Mouse (Mus musculus) ES-CJ7 (cell line): ENCODE measurements at regions not wholly inside any gene's neighbourhood (a gene's known extent, or its start where the extent isn't known, plus 50 kb on each side); places are given as distances from the start of the nearest gene placed in this dataset.
A peak's percentile ranks its signal among the peaks of the same experiment; 100 is the strongest.

Source experiments
- DNase-seq: peaks from one replicate; pipeline ENCODE4 v3.0.0; 2011; ENCODE audit warnings: low read depth, low spot score

GRCm38 (mm10) chr1:137141879-137142570, 181.8 kb upstream of the Nr5a2 start:
- DNase-seq = no peak

- no peak for DNase-seq
These were observed 181.1 kb upstream of the Nr5a2 start for GRCm38 (mm10) chr1:137141372-137141771.

GRCm38 (mm10) chr1:137136156-137136555, 175.9 kb upstream of the Nr5a2 start:
- no peak for DNase-seq

DNA sequence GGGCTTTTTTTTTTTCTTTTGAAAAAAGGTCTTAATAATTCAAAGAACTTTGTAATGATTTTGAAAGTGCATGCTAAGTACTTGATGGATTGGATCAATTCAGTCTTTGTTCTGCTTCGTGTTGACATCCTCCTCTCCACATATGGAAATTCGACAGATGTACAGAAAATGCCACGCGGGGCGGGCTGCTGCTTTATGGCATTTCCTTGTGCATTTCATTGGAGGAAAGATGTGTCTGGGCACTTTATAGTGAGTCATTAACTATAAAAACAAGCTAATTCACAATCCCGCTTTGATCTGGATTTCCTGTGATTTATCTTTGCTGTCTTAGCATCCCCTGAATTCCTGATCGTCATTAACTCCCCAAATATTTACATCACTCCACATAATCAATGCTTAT, 173.5 kb upstream of the Nr5a2 start:
- DNase-seq = no peak

DNA sequence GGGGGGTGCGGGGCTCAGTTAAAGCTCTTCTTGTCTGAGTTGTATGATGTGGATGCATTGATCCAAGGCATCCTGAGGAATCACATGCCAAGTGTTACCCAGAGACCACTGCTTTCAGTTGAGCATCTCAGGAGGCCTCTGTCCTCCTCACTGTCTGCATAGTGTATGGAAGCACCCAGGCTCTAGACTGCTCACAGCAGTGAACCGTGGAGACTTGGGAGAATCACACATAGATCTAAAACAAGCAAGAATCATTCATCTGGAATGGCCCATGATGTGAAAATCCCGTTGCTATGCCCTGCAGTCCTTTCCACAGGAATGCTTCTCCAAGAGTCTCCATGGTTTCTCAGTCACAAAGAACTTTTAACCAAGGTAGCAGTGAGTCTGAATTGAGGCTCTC, 170.0 kb upstream of the Nr5a2 start:
- no peak for DNase-seq

DNA sequence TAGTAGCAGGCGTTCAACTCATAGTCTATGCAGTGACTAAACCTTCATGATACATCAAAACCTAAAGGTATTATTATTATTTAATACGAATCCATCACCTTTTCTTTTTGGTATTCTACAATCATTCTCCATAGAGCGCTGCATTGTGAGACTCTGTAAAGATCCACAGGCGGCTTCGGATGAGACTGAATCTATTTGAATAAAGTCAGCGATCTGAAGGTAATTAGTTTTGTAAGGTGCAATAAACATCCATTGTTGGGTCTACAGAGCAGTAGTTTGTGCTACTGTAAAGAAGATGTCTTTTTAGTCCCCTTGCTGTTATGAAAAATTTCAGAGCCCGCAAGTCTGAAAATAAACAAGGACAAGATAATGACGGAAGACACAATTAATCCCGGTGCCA, 168.9 kb upstream of the Nr5a2 start:
- no peak for DNase-seq

- peak; percentile 73 for DNase-seq
These were observed 157.6 kb upstream of the Nr5a2 start for GRCm38 (mm10) chr1:137117866-137118265.

DNA sequence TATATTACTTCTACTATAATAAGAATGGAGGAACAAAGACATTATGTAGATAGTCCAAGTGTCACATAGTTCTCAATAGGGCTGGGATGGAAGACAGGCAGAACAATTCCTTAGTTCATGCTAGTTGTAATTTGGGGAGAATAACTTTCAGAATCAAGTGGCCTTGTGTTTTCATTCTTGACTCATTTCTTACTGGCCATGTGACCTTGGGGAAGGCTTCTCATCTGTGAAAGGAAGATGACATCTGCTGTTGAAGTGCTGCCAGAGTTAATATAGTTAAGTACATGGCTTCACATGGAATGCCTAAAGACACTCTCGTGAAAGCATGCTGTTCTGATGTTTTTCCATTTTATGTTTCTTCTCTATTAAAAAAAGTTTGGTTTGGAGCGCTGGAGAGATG, 146.2 kb upstream of the Nr5a2 start:
- no peak for DNase-seq

GRCm38 (mm10) chr1:137091762-137092161, 131.5 kb upstream of the Nr5a2 start:
- peak; percentile 32 for DNase-seq

DNA sequence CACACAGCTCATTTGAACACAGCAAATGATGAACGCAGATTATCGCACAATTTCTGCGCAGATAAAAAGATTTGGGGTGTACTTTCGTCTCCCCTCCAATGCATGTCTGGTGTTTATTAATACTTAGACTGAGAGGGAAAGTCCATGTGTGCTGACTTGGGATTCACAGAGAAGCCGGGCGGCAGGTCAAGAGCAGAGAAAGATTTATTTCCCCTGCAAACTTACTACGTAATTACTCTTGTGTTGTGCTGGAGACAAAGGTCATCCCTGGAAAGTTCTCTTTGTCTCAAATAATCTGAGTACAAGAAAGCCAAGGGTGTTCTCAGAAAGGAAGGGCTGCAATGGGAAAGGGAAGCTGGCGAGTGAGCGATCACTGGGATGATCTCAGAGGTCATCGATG, 127.9 kb upstream of the Nr5a2 start:
- peak; percentile 20 for DNase-seq

DNA sequence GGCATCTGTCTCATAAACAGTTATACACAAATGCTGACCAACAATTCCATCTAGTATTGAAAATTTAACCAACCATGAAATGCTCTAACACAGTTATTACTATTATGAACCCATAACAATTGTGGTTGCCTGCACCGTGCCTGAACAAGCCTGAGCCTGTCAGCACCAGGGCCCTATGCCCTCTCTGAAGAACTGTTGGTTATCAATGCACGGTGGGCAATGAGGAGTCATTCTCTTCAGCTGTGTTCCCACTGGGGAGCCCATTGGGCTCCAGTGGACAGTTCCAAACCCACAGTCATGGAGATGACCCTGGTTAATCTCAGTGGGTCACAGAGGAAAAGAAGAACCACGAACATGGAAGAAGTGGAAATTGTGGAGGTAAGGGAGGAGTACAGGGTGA, 126.5 kb upstream of the Nr5a2 start:
- DNase-seq = no peak

- DNase-seq = no peak
These were observed 123.3 kb upstream of the Nr5a2 start for GRCm38 (mm10) chr1:137083500-137083899.

- DNase-seq = no peak
These were observed 119.3 kb upstream of the Nr5a2 start for GRCm38 (mm10) chr1:137079401-137080003.

DNA sequence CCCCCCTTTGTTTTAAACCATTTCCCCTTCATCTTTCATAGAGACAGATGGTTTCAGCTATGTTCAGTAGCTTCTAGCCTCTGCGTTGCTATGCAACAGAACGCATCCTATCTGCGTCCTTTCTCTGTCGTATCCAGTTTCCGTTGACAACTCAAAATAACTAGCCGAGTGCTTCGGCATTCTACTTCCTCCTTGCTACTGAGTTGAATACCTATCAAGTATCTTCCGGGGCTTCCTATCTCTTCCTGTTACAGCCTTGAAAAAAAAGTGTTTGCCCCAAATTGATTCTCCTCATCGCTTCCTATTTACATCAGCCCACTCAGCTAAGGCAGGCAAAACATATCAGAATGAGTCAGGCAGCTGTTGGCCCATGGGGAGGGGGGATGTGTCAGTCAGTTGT, 114.5 kb upstream of the Nr5a2 start:
- DNase-seq = no peak

DNA sequence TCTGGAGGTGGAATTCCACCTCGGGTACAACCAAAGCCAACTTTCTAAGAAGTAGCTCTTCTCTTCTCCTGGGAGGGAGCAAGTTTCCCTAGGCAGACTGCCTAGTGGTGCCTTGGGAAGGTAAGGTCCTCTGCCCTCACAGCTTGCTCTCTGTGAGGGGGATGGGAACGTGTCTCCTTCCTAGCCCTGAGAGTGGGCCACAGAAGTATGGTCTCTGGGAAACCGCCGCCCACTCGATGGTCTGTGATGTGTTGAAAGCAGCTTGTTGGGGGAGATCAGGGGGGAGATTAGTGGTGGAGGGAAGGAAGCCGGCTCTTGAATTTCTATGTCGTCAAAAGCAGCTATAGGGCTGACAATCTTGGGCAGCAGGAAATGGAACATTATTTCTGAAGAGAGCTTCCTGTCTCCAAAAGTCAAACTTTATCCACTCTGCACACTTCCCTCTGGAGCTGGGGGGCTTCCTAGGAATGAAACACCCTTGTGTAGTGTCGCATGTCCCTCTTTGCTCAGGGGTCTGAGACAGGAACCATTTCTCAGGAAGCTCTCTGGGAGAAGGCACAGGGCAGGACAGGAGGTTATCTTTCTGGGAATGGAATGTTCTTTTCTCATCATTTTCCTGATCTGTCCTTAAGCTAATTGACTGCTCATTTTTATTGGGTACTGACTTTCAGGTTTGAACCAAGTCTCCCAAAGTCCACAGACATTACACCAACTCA, 113.8 kb upstream of the Nr5a2 start:
- DNase-seq = no peak

DNA sequence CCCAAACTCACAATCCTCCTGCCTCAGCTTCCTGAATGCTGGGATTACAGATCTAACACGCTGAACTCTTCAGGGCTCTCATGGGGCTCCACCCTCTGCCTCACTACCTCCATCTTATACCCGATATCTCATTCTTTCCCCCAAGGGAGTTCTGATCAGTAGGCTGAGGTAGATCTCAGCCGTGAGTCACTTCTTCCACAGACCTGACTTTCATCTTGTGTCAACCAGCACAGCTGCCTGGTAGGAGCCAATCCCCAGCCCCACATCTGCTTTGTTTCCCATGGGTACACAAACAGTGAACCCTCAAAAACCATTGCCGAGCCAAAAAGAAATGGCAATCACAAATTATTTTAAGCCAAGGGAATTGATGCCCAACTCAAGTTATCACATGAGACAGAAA, 100.7 kb upstream of the Nr5a2 start:
- DNase-seq = no peak

- no peak for DNase-seq
These were observed 92.9 kb upstream of the Nr5a2 start for GRCm38 (mm10) chr1:137053134-137053533.

DNA sequence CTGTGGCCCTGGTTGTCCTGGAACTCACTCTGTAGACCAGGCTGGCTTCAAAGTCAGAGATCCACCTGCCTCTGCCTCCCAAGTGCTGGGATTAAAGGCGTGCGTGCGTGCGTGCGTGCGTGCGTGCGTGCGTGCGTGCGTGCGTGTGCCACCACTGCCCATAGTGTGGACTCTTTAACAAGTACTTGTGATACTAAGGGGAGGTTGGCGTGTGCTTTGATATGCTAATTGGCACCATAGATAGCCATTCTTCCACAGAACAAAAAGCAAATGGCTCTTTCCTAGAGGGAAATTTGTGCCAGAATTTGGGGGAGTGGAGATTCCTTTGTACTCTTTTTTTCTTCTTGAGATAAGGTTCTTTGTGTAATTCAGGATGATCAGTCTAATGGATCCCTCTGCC, 91.3 kb upstream of the Nr5a2 start:
- DNase-seq = no peak

DNA sequence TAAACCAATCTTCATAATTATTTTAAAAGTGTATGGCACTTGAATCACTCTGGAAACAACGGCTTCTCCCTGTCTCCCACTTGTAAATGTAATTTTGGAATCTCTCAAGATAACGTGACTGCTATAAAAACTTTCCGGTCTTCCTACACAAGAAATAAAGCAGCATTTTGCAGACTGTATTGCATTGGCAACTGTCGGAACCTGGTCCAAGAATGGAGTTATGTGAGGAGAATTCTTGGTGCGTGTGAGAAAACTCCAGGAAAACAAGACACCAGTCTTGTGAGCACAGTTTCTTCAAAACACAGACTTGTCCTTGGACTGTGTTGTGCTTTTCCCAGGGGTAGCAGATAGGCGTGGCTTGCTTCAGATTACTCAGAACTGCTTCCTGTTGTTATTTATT, 83.8 kb upstream of the Nr5a2 start:
- no peak for DNase-seq

- no peak for DNase-seq
These were observed 82.3 kb upstream of the Nr5a2 start for GRCm38 (mm10) chr1:137042414-137043010.

GRCm38 (mm10) chr1:137040898-137041297, 80.7 kb upstream of the Nr5a2 start:
- DNase-seq = no peak

- no peak for DNase-seq
These were observed 74.3 kb upstream of the Nr5a2 start for GRCm38 (mm10) chr1:137034586-137034985.

- DNase-seq = no peak
These were observed 73.4 kb upstream of the Nr5a2 start for GRCm38 (mm10) chr1:137033679-137034078.
